Mouse (Mus musculus) erythroid progenitor cell, adult 5-6 weeks (primary cell): ENCODE results near the gene Nup210. TPM values are rescaled to one million over a fixed set of nuclear protein-coding genes. Genes with fewer than 3 reads are reported as not detected.

Experiments used
- ATAC-seq: replicated peaks from 2 replicates; pipeline ENCODE4 v1.8.0; 2016; ENCODE audit warnings: moderate number of reproducible peaks, mild to moderate bottlenecking, moderate TSS enrichment, inconsistent platforms; ENCODE audit not compliant: poor library complexity, low FRiP score, severe bottlenecking
- total RNA-seq, 2 experiments: library from RNA; stranded (forward) in 1 of 2; stranded (reverse) in 1 of 2; fragments of 150-400 nt in 1 of 2; fragments of 186-747, 209-891 nt in 1 of 2; gene quantifications; 2 replicates each; pipeline versions ENCODE4 v1.2.3 to v1.2.4; 2015 to 2017; ENCODE audit warnings: low replicate concordance in 2 of 2

Gene Nup210
- 240 and 274 TPM in 2 replicates for total RNA-seq (2015; ENCODE audit: low replicate concordance)
- 176 and 259 TPM in 2 replicates for total RNA-seq (2017; ENCODE audit: low replicate concordance)

DNA sequence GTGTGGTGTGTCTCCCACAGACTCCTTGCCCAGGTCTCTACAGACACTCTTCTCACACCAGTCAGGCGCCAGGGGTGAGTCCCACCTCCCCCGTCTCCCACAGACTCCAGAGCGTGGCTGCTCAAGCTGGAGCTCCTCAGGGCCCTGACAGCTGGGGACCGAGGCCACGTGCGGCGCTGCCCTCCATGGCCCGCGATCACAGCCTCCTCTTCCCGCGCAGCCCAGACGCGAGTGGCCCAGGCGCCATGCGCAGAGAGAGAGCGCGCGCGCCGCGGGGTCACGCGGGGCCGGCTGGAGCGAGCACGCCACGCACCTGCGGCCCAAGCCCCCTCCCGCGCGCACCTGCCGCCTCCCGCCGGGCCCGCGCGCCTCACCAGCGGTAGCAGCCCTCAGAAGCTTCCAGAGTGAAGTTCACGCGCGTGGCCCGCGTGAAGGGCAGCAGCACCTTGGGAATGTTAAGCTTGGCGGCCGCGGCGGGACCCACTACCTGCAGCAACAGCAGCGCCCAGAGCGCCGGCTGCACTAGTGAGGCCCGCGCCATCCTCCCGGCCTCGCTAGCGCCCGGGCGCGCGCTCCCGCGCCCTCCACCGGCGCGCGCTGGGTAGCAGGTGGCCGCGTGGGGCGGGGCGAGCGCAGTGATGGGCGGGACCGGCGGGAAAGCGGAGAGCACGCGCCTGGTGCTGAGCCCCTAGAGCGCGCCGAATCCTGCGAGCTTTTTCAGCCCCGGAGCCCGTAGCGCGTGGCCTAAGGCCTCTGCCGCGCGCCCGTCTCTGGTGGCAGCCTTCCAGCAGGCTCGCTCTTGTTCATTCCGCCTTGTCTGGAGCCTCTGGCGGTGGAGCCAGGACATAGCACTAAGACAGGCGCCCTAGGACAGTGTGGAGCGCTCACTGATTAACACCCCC lies at the start of gene Nup210:
TSS of gene Nup210 (minus strand) at position 586 of the 902 bp plus-strand sequence.
- peak; percentile 87 for ATAC-seq

DNA sequence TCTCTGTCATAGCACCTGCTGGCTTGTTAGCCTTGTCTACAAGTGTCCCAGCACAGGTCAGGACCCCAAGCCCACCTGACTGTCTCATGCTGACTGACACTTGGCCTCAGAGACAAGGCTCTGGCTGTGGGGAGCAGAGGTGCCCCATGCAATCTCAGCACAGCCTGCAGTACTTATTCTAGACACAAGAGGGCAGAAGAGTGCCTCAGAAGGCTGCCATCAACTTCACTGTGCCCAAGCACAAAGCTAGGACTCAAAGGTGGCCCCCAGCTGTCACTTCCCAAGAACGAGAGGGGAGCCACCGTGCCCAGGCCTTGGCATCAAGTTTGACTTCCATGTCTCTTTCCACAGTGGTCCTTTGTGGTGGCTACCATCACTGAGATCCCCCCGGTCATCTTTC lies 48.6 kb upstream of the Nup210 start:
- ATAC-seq: peak; percentile 38

GRCm38 (mm10) chr6:91164584-91164983 lies 48.0 kb upstream of the Nup210 start:
- no peak for ATAC-seq

DNA sequence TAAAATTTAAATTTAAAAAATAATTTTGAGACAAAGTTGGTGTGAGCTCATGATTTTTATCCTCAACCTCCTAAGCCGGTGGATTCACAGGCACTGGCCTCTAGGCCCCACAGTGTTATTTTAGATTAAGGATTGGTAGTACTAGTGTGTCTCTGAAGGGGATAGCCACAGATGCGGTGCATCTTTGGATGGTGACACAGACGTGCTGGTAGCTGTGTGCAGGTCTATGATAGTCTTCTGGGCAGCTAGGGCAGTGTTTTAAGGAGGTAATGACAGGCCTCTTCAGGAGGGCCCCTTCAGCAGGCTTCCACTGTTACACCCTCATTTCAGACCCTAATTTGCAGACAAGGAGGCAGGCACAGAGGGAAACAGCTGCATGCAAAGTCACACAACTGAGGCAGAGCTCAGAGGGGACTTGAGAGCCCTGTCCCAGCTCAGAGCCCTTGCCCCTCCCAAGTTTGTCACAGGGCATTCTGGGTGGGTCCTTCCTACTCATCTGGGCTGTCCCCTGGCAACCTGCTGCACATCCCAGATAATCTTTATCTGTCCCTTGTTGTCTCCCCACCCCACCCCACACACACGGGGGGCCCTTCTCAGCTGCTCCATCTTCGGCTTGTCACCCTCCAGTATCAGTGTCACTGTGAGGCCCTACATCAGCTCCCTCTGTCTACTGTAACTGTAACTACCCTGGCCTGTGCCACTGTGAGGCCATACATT lies 46.7 kb upstream of the Nup210 start:
- peak; percentile 84 for ATAC-seq

DNA sequence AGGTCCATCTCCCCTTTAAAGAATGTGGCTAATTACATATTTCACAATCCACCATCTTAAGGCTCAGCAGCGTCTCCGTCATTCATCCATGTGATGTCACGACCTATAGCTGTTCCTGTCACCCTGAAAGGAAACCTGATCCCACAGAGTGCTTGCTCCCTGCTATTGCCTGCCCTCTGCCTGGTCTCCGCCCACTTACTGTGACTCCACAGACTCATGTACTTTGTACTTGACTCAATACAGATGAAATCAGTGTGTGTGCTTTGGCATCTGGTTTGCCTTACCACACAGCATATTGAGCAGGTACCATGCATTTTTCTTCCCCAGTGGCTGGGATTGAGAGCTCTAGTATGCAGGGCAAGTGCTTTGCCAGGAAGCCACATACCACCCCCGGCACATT lies 45.7 kb upstream of the Nup210 start:
- ATAC-seq: no peak

DNA sequence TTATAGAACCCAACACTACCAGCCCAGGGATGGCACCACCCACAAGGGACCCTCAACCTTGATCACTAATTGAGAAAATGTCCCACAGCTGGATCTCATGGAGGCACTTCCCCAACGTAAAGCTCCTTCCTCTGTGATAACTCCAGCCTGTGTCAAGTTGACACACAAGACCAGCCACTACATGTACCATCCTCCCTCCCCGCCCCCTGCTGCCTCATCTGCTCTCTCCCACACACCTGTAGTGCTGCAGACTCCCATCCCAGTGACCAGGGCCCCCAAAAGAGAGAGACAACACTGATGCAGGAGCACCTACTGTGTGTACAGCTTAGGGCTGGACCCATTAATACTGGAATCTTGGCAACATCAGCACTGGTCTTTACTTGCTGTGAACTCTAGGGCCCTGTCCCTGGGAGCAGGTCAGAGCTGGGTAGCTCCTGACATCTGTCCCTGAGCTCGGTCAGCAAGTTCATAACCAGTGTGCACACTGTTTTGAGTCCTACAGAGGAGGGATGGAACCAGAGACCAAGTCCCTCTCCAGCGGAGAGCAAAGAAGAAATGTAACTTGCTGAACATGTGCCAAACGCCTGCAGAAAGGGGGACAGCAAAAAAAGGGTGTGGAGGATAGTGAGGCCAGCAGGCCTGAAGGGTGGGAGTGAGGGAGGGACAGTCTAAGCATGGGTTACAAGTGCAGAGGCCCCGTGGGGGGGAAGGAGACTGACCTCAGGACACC lies 45.0 kb upstream of the Nup210 start:
- no peak for ATAC-seq

DNA sequence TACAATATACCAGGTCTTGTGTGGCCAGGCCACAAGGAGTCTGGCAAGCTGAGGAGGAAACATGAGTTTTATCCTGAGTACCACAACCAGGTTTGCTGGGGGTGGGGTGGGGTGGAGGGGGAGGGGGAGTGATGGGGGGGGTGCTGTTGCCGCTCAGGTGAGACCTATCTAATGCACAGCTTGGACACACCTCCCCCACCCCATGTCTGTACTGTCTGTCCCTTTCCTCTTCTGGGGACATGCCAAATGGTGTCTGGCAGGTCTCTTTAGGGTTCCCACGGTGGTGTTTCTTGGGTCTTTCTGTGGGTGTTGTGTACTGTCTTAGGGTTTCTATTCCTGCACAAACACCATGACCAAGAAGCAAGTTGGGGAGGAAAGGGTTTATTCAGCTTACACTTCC lies 44.3 kb upstream of the Nup210 start:
- no peak for ATAC-seq

- ATAC-seq: no peak
These were observed 43.8 kb upstream of the Nup210 start for GRCm38 (mm10) chr6:91160399-91160798.

GRCm38 (mm10) chr6:91159047-91159446 lies 42.4 kb upstream of the Nup210 start:
- no peak for ATAC-seq

GRCm38 (mm10) chr6:91157237-91157570 lies 40.6 kb upstream of the Nup210 start:
- ATAC-seq: no peak

GRCm38 (mm10) chr6:91156554-91157236 lies 40.1 kb upstream of the Nup210 start, which contains the start of gene Hdac11:
Gene Hdac11 (plus strand): TSS chr6:91156665.
- peak; percentile 94 for ATAC-seq

GRCm38 (mm10) chr6:91156062-91156461 lies 39.4 kb upstream of the Nup210 start:
- peak; percentile 2; the same call in 1 of the 2 replicates for ATAC-seq

GRCm38 (mm10) chr6:91155286-91155685 lies 38.7 kb upstream of the Nup210 start:
- no peak for ATAC-seq

DNA sequence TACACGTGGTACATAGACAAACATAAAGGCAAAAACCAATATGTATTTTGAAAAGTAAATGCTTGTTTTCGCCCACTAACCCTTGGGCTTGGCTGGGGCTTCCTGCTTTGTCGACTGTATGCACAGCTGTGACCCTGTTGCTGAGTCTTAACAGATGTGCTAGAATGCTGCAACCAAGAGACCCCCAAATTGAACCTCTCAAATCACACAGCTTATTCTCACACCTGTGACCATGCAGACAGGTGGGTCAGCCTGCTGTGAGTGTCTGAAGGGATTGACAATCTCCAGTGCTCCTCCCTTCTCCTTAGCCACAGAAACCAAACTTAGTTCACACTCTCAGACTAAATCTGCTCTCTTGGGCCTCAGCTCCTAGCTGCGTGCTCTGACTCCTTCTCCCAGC lies 38.1 kb upstream of the Nup210 start:
- ATAC-seq: no peak

DNA sequence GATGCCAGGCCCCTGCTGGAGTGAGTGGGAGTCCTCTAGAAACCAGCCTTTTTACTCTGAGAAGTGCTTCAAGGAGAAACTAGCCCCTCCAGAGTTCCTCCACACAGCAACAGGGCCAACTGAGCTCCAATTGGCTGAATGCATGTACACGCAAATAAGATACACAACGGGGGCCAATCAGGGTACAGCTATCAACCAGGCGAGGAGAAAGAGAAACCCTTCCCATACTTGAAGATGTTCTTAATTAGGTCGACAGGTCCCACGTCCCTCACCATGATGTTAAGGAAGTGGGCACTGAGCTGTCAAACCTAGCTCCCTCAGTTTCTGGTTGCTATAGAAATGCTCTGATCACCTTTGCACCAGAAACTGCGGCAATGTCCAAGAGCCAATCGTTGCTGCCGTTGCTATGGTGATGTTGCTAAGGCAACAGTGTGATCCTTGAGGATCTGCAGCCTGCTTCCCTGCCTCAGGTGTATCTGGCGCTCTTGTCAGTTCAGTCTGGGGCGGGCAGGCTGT lies 37.0 kb upstream of the Nup210 start:
- ATAC-seq: no peak

DNA sequence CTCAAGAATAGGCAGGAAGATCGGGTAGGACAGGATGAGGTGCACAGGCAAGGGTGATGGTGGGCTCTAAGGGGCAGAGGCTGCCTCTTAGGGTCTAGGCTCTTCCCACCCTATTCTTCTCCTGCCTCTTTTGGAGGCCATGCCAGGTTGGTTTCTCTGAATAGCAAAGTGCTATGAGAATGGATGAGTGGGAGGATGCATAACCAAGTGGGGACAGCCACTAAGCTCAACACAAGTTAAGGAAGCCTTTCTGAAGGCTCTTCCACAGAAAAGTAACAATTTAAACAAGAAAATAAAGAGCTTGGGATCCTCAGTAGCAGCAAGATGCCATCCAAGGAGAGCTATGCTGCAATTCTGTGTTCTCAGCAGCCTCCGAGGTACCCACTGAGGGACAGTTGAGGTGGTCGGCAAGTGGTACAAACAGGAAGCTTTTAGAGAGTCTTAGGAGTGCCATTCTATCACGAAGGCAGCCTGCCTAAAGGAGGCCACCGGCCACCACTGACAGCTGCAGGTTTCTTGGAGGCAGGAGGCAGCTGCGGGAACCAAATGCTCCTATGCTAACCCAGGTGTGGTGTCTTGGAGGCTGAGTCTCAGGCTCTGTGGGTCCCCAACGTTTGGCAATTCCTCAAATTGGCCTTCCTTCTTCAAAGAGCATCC lies 36.4 kb upstream of the Nup210 start:
- ATAC-seq: no peak

GRCm38 (mm10) chr6:91147152-91147770 lies 30.6 kb upstream of the Nup210 start:
- ATAC-seq: no peak

DNA sequence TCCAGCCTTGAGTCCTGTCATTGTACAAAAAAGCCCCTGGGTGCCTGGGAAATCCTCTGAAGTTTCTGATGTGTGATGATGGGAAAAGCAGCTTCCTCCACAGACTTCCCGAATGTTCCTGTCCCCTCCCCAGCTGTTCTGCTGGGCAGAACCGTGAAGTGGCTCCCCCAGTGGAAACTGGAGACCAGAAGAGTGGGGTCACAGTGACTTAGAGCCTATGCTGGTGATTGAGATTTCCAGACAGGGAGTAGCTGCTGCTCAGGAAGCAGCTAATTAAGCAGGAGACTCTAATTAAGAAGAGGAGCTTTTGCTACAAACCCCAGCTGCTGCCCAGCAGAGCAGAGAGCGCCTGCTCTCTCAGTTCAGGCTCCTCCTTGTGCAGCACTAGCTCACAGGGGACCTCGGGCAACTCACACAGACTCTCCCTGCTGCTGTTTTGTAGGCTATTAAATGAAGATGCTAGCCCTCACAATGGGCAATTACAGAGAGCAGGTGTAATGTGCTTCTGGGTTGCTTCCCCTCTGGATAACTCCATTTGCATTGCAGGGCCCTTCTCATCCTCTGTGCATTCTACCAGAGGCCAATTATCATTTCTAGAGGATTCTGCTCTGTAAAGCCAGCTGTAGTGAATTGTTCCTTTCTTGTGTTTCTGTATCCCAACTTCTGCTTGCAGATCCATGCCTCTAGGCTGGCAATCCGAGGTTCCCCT lies 30.0 kb upstream of the Nup210 start:
- no peak for ATAC-seq
